Mouse (Mus musculus): Measurements from ENCODE around the gene E130308A19Rik.

- no peak for TF ChIP-seq POLR2A (IDR thresholded peaks at IDR 0.05; ENCODE audit: insufficient read length, low read depth)
- TF ChIP-seq E2F4 (IDR thresholded peaks at IDR 0.05; ENCODE audit: insufficient read depth), result no peak
- TF ChIP-seq MAX (IDR thresholded peaks at IDR 0.05; ENCODE audit: low read depth), result no peak
- TF ChIP-seq CEBPB (IDR thresholded peaks at IDR 0.05; ENCODE audit: insufficient read depth, poor library complexity, severe bottlenecking), result no peak
- no peak for TF ChIP-seq POLR2AphosphoS2 (IDR thresholded peaks at IDR 0.05; ENCODE audit: insufficient read length, low read depth)
Measured at GRCm38 (mm10) chr4:59689055-59689454, 63.0 kb downstream of the E130308A19Rik start.

All from myocyte (in vitro differentiated cells).